Mouse (Mus musculus) myocyte (in vitro differentiated cells): ENCODE results near the gene Il5. TPM values are rescaled to one million over a fixed set of nuclear protein-coding genes. Genes with fewer than 3 reads are reported as not detected.
A peak's percentile ranks its signal among the peaks of the same experiment; 100 is the strongest.

Experiments
- H3K27me3 ChIP-seq: one replicate; pipeline ENCODE4 v1.6.1; 2011; ENCODE audit not compliant: control insufficient read depth, insufficient read depth, insufficient read length
- H3K36me3 ChIP-seq: one replicate; pipeline ENCODE4 v1.6.1; 2011; ENCODE audit not compliant: control insufficient read depth, insufficient read depth
- H3K4me2 ChIP-seq: one replicate; pipeline ENCODE4 v1.6.1; 2011; ENCODE audit warnings: low read depth, control low read depth
- H3K4me3 ChIP-seq: one replicate; pipeline ENCODE4 v1.5.1; 2011; ENCODE audit warnings: mild to moderate bottlenecking, control low read depth, moderate library complexity
- H3K79me2 ChIP-seq: one replicate; pipeline ENCODE4 v1.6.1; 2011; ENCODE audit not compliant: control insufficient read depth, insufficient read depth
- H3ac ChIP-seq: one replicate; pipeline ENCODE4 v1.6.1; 2011; ENCODE audit not compliant: control insufficient read depth, insufficient read length
- CEBPB ChIP-seq: IDR thresholded peaks from 2 replicates; pipeline ENCODE4 v1.6.1; 2011; ENCODE audit warnings: mild to moderate bottlenecking, moderate library complexity; ENCODE audit not compliant: poor library complexity, insufficient read depth, severe bottlenecking
- E2F4 ChIP-seq: IDR thresholded peaks from one replicate; pipeline ENCODE4 v1.6.1; 2011; ENCODE audit warnings: mild to moderate bottlenecking, control low read depth, moderate library complexity; ENCODE audit not compliant: insufficient read depth
- MAX ChIP-seq: IDR thresholded peaks from one replicate; pipeline ENCODE4 v1.6.1; 2011; ENCODE audit warnings: low read depth, mild to moderate bottlenecking, control low read depth
- MYOD1 ChIP-seq, 3 experiments: IDR thresholded peaks; one replicate each; pipeline ENCODE4 v1.6.1; 2011; ENCODE audit warnings: control low read depth in 2 of 3, low read depth in 2 of 3, mild to moderate bottlenecking in 2 of 3, moderate library complexity in 1 of 3; ENCODE audit not compliant: insufficient read length in 2 of 3, control insufficient read depth in 1 of 3
- MYOG ChIP-seq, 3 experiments: IDR thresholded peaks; one replicate each; pipeline ENCODE4 v1.6.1; 2011; ENCODE audit warnings: control low read depth in 2 of 3, low read depth in 2 of 3, mild to moderate bottlenecking in 2 of 3; ENCODE audit not compliant: insufficient read length in 2 of 3, control insufficient read depth in 1 of 3, insufficient read depth in 1 of 3
- POLR2A ChIP-seq: IDR thresholded peaks from one replicate; pipeline ENCODE4 v1.6.1; 2011; ENCODE audit warnings: low read depth, mild to moderate bottlenecking, control low read depth, moderate library complexity; ENCODE audit not compliant: insufficient read length
- POLR2AphosphoS2 ChIP-seq: IDR thresholded peaks from one replicate; pipeline ENCODE4 v1.6.1; 2011; ENCODE audit warnings: low read depth, control low read depth; ENCODE audit not compliant: insufficient read length
- REST ChIP-seq: IDR thresholded peaks from one replicate; pipeline ENCODE4 v1.6.1; 2011; ENCODE audit warnings: mild to moderate bottlenecking, control low read depth, moderate library complexity; ENCODE audit not compliant: insufficient read depth, insufficient read length
- SRF ChIP-seq: IDR thresholded peaks from one replicate; pipeline ENCODE4 v1.6.1; 2011; ENCODE audit warnings: low read depth; ENCODE audit not compliant: control insufficient read depth, insufficient read length
- TCF12 ChIP-seq: IDR thresholded peaks from one replicate; pipeline ENCODE4 v1.6.1; 2011; ENCODE audit warnings: mild to moderate bottlenecking, control low read depth; ENCODE audit not compliant: poor library complexity, insufficient read depth, severe bottlenecking
- TCF3 ChIP-seq: IDR thresholded peaks from one replicate; pipeline ENCODE4 v1.6.1; 2011; ENCODE audit warnings: low read depth, control low read depth; ENCODE audit not compliant: insufficient read length
- USF1 ChIP-seq: IDR thresholded peaks from one replicate; pipeline ENCODE4 v1.6.1; 2011; ENCODE audit warnings: low read depth, mild to moderate bottlenecking, control low read depth, moderate library complexity
- polyA plus RNA-seq: library from polyadenylated mRNA; unstranded; fragments of >200 nt; fragmentation: generic; extraction: Trizol; gene quantifications from one replicate; pipeline ENCODE4 v1.2.1, GENCODE M21; 2012; ENCODE audit warnings: missing spikeins

Il5 gene
- polyA plus RNA-seq, 1 experiment, result not detected

DNA sequence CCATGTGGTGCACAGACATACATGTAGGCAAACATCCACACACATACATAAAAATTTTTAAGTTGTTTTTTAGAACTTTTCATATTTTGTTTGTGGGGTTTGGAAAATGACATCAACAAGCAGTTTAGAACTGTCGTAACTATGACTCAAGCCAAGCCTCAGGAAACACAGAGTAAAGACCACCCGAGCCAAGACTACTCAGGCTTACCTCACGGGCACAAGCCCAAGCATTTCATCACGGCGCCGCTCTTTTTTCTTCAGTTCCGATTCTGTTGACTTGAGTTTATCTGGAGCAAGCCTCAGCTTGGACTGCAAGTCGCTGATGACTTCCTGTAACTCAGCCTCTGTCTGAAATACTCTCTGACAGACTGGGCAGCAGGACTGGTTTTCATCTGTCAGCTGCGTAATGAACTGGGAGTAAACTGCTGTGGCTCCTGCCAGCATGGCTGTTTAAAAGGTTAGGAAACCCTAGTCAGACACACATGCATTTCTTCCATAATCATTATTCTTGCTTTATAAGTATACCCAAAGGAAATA lies 37.5 kb upstream of the Il5 start:
- H3ac ChIP-seq, result no peak overlapping the region
- no peaks in the 10 kb centered on the region for H3K27me3 ChIP-seq
- no peak overlapping the region for H3K4me3 ChIP-seq
- H3K36me3 ChIP-seq, result peaks cover 23% of the 10 kb centered on the region
- TF ChIP-seq TCF3, result no peak
- no peak for TF ChIP-seq MYOD1 (IDR thresholded peaks at IDR 0.05; ENCODE audit: control insufficient read depth in 1 of 3, insufficient read length in 2 of 3, low read depth in 2 of 3)
- no peak for TF ChIP-seq MYOG (IDR thresholded peaks at IDR 0.05; ENCODE audit: control insufficient read depth in 1 of 3, insufficient read depth in 1 of 3, insufficient read length in 2 of 3, low read depth in 2 of 3)
- TF ChIP-seq USF1, result no peak
- no peak for TF ChIP-seq POLR2A
- no peak for TF ChIP-seq CEBPB
- no peak for TF ChIP-seq REST
- TF ChIP-seq E2F4, result no peak
- TF ChIP-seq TCF12, result no peak
- TF ChIP-seq MAX, result no peak
- no peak for TF ChIP-seq POLR2AphosphoS2
- no peak for TF ChIP-seq SRF
- no peaks in the 10 kb centered on the region for H3K79me2 ChIP-seq
- no peak overlapping the region for H3K4me2 ChIP-seq

DNA sequence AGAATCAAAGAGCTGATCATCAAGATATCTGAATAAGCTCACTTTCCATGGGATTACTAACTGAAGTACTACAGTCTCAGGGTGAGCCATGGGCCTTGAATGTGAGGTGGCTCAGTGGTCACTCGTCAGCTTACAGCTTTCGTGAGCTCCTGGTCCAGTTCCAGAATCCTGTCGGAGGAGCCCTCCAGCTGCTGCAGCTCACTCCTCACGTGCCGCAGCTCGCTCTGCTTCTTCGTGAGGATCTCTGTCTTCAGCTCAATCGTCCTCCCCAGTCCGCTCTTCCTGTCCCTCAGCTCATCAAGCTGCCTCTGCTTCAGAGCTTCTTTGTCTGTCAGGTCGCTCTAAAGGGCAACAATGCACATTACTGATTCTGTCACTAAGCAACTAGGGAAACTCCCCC lies 28.6 kb upstream of the Il5 start:
- H3K36me3 ChIP-seq, result peaks cover 25% of the 10 kb centered on the region
- H3K27me3 ChIP-seq, result no peaks in the 10 kb centered on the region
- H3K79me2 ChIP-seq, result no peaks in the 10 kb centered on the region
- no peak overlapping the region for H3ac ChIP-seq
- TF ChIP-seq POLR2A, result no peak
- TF ChIP-seq TCF3, result no peak
- no peak for TF ChIP-seq TCF12
- no peak for TF ChIP-seq E2F4
- no peak for TF ChIP-seq SRF
- no peak overlapping the region for H3K4me3 ChIP-seq
- H3K4me2 ChIP-seq, result no peak overlapping the region

DNA sequence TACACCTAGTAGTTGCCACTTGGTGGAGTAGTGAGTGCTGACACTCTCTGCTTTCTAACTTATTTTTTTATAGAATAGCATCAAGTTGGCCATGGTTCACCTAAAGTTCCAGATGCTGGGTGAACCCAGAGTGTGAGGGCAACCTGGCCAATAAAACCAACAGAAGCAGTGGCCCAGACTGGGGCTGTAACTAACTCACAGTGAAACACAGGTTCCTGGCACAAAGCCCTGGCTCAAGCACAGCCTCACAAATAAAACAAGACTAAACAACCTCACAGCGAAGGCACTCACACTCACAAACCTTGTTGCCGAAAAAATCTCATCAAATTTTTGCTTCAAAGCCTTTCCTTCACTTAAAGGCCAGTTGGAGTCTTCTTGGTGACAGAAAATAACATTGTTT lies 22.1 kb upstream of the Il5 start:
- TF ChIP-seq MYOG (IDR thresholded peaks at IDR 0.05; ENCODE audit: control insufficient read depth in 1 of 3, insufficient read depth in 1 of 3, insufficient read length in 2 of 3, low read depth in 2 of 3) (no peak), USF1 (no peak), POLR2AphosphoS2 (no peak), CEBPB (no peak), POLR2A (no peak), MAX (no peak)
- Histone ChIP-seq H3K4me3 (no peak overlapping the region), H3K79me2 (no peaks in the 10 kb centered on the region), H3K27me3 (no peaks in the 10 kb centered on the region), H3ac (no peak overlapping the region), H3K36me3 (peaks cover 17% of the 10 kb centered on the region), H3K4me2 (no peak overlapping the region)

DNA sequence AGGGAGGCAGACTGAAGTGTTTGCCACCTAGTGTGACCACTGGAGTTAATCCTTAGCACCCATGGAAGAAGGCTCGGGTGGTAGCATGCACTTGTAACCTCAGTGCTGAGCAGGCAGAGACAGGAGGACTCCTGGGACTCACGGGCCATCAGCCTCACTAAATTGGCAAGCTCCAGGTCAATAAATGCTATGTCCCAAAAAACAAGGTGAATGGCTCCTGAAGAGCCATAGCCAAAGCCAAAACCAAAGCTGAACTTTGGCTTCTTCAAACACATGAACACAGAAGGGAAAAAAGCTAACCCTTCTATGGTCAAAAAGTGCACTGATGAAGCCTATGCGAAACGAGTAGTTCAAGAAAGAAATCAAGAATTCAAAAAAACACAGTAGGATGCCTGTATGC lies 21.2 kb upstream of the Il5 start:
- Histone ChIP-seq H3K27me3 (no peaks in the 10 kb centered on the region), H3ac (no peak overlapping the region), H3K4me2 (no peak overlapping the region), H3K4me3 (no peak overlapping the region), H3K79me2 (no peaks in the 10 kb centered on the region), H3K36me3 (peaks cover 15% of the 10 kb centered on the region)
- TF ChIP-seq E2F4 (no peak), SRF (no peak), POLR2AphosphoS2 (no peak), TCF12 (no peak), TCF3 (no peak), POLR2A (no peak), MAX (no peak), USF1 (no peak), REST (no peak), CEBPB (no peak), MYOD1 (IDR thresholded peaks at IDR 0.05; ENCODE audit: control insufficient read depth in 1 of 3, insufficient read length in 2 of 3, low read depth in 2 of 3) (no peak), MYOG (IDR thresholded peaks at IDR 0.05; ENCODE audit: control insufficient read depth in 1 of 3, insufficient read depth in 1 of 3, insufficient read length in 2 of 3, low read depth in 2 of 3) (no peak)

DNA sequence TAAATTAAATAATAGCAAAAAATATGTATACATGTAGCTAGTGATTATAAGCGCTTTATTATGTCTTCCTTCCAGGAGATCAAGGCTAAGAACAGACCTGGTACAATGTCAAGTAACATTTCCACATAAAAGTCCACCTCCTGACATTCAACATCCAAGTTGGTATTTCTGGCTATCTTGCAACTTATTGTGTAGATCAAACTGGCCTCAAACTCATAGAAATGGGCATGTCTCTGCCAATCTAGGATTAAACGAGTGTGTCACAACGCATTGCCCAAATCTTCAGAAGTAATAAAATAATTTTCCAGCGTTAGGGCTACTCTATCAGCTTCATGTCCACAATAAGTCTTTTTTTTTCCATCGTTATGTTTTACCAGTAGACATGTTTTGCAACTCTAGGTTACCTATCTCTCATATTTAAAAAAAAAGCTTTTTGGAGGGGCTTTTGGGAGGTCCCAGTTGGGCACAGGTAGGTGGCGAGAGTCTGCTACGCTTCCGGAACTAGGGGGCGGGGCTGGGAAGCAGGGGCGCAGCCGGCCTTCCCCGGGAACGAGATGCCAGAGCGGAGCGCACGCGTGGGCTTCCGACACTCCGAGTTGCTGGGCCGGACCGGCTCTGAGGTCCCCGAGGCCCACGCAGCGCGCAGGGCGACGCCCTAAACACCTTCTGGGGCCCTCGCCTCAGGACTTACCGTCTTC lies 14.2 kb upstream of the Il5 start:
- no peaks in the 10 kb centered on the region for H3K36me3 ChIP-seq
- peak overlapping the region; percentile 100 for H3K4me2 ChIP-seq
- H3K79me2 ChIP-seq, result peaks cover 7% of the 10 kb centered on the region
- no peak for TF ChIP-seq E2F4
- peak; percentile 51 for TF ChIP-seq POLR2A
- TF ChIP-seq CEBPB, result no peak
- TF ChIP-seq POLR2AphosphoS2, result peak; percentile 32
- no peak overlapping the region for H3ac ChIP-seq
- no peaks in the 10 kb centered on the region for H3K27me3 ChIP-seq
- peak overlapping the region; percentile 54 for H3K4me3 ChIP-seq
